Mouse (Mus musculus) kidney, adult 9 months (tissue): ENCODE results near the gene Sirt2.

Experiments
- DNase-seq: peaks from one replicate; pipeline ENCODE4 v3.0.0; 2022

Sirt2 gene

GRCm38 (mm10) chr7:28817957-28818356 is 51.4 kb downstream of the Sirt2 start:
- DNase-seq = no peak

- no peak for DNase-seq
Observed at GRCm38 (mm10) chr7:28818436-28818835, 51.9 kb downstream of the Sirt2 start.

- no peak for DNase-seq
Observed at GRCm38 (mm10) chr7:28818861-28819452, 52.4 kb downstream of the Sirt2 start.

GRCm38 (mm10) chr7:28819571-28819970 is 53.0 kb downstream of the Sirt2 start:
- DNase-seq = no peak

- peak; percentile 70 for DNase-seq
Observed at GRCm38 (mm10) chr7:28820358-28821260, 54.1 kb downstream of the Sirt2 start.

GRCm38 (mm10) chr7:28821261-28821831 is 54.8 kb downstream of the Sirt2 start:
- no peak for DNase-seq

- no peak for DNase-seq
Observed at GRCm38 (mm10) chr7:28822556-28822955, 56.0 kb downstream of the Sirt2 start.

- DNase-seq = peak; percentile 64
Observed at GRCm38 (mm10) chr7:28822993-28823903, 56.7 kb downstream of the Sirt2 start.

GRCm38 (mm10) chr7:28823932-28824331 is 57.4 kb downstream of the Sirt2 start:
- DNase-seq = no peak

GRCm38 (mm10) chr7:28824941-28825685 is 58.6 kb downstream of the Sirt2 start, which contains the start of gene Ech1:
Gene Ech1, plus strand, starts transcription at chr7:28825217.
- peak; percentile 98 for DNase-seq

- peak; percentile 64 for DNase-seq
Observed at GRCm38 (mm10) chr7:28825686-28826401, 59.3 kb downstream of the Sirt2 start.

GRCm38 (mm10) chr7:28826402-28826772 is 59.9 kb downstream of the Sirt2 start:
- DNase-seq = no peak

- DNase-seq = peak; percentile 73
Observed at GRCm38 (mm10) chr7:28827338-28827737, 60.8 kb downstream of the Sirt2 start.

GRCm38 (mm10) chr7:28829821-28830220 is 63.3 kb downstream of the Sirt2 start:
- no peak for DNase-seq

- DNase-seq = no peak
Observed at GRCm38 (mm10) chr7:28830981-28831380, 64.4 kb downstream of the Sirt2 start.

- no peak for DNase-seq
Observed at GRCm38 (mm10) chr7:28831411-28832125, 65.0 kb downstream of the Sirt2 start.

GRCm38 (mm10) chr7:28832137-28832536 is 65.6 kb downstream of the Sirt2 start:
- DNase-seq = no peak

GRCm38 (mm10) chr7:28833723-28834347 is 67.3 kb downstream of the Sirt2 start, which contains the start of gene Lgals4:
Gene Lgals4, plus strand, starts transcription at chr7:28833854.
- DNase-seq = no peak

- DNase-seq = peak; percentile 74
Observed at GRCm38 (mm10) chr7:28836936-28837335, 70.4 kb downstream of the Sirt2 start.
